Mouse (Mus musculus): Measurements from ENCODE around the gene Tial1. TPM values are rescaled to one million over a fixed set of nuclear protein-coding genes. Genes with fewer than 3 reads are reported as not detected.

The Tial1 gene
- total and polyA plus RNA-seq, 2 experiments: 18.7 to 32.1 TPM

- Histone ChIP-seq H3K27me3 (ENCODE audit: control insufficient read depth, insufficient read depth, low read length) (no peaks in the 10 kb centered on the region), H3K4me1 (ENCODE audit: control insufficient read depth, insufficient read depth, low read length) (peaks cover 6% of the 10 kb centered on the region; the same call in 1 of the 2 replicates), H3K9ac (ENCODE audit: low read depth, low read length) (no peak overlapping the region), H3K36me3 (ENCODE audit: control insufficient read depth, insufficient read depth, low read length) (no peaks in the 10 kb centered on the region), H3K4me3 (ENCODE audit: insufficient read depth, low read depth, low read length) (no peak overlapping the region), H3K27ac (replicated peaks; ENCODE audit: insufficient read depth, low read depth, low read length) (no peak overlapping the region), H3K79me2 (ENCODE audit: control insufficient read depth, insufficient read depth, low read length) (peaks cover 4% of the 10 kb centered on the region; the same call in 1 of the 2 replicates)
- WGBS: 71% methylated on average over 5 of the region's 5 CpGs
- DNase-seq (ENCODE audit: extremely low read depth, low read depth, low spot score): no peak
- no peak for TF ChIP-seq CTCF (IDR thresholded peaks at IDR 0.05; ENCODE audit: low read depth, low read length)
- no peak for TF ChIP-seq POLR2A (IDR thresholded peaks at IDR 0.05; ENCODE audit: extremely low read depth, insufficient read depth, low read length)
These were observed 889 bp upstream of the Tial1 start for GRCm38 (mm10) chr7:128462406-128462805.

- Histone ChIP-seq H3K27ac (replicated peaks; ENCODE audit: insufficient read depth, low read depth, low read length) (peak overlapping the region; percentile 86), H3K79me2 (ENCODE audit: control insufficient read depth, insufficient read depth, low read length) (peaks cover 4% of the 10 kb centered on the region; the same call in 1 of the 2 replicates), H3K27me3 (ENCODE audit: control insufficient read depth, insufficient read depth, low read length) (no peaks in the 10 kb centered on the region), H3K4me3 (ENCODE audit: insufficient read depth, low read depth, low read length) (peak overlapping the region; percentile 90), H3K9ac (ENCODE audit: low read depth, low read length) (peak overlapping the region; percentile 92), H3K4me1 (ENCODE audit: control insufficient read depth, insufficient read depth, low read length) (peaks cover 6% of the 10 kb centered on the region; the same call in 1 of the 2 replicates), H3K36me3 (ENCODE audit: control insufficient read depth, insufficient read depth, low read length) (no peaks in the 10 kb centered on the region)
- DNase-seq (ENCODE audit: extremely low read depth, low read depth, low spot score): no peak
- no peak for TF ChIP-seq CTCF (IDR thresholded peaks at IDR 0.05; ENCODE audit: low read depth, low read length)
- TF ChIP-seq POLR2A (IDR thresholded peaks at IDR 0.05; ENCODE audit: extremely low read depth, insufficient read depth, low read length): no peak
- 0% methylated on average over 22 of the region's 23 CpGs for WGBS
These were observed 670 bp downstream of the Tial1 start for GRCm38 (mm10) chr7:128460865-128461228.

DNA sequence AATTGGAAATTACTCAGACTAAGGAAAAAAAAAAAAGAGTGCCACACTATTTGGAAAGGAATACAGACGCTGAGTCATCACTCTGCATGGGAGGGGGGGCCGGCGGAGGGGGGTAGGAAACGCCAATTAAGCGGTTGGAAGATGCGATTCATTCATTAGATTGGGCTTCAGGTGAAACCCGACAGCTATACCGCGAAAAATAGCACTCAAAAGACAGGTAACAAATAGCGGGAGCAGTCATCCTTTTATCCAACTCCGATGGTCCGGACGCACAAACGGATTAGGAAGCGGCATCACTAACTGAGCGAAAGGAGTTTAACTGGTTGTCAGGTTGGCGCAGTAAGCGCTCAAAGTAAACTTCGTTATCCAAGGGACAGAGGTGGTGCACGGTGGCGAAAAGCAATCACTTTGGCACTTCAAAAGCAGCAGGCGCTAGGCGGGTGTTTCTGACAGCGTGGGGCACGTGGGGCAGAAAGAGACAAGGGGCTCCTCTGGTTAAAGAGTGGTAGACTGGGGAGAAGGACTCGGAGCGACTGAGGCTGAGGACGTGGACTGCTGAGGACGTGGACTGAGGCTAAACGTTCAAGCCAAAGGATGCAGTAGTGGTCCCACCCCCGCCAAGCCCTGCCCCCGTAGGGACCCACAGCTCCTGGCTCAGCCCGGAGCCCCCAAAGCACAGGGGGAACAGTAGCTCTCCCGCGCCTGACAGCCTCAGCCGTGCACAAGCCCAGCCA is 1.2 kb downstream of the Tial1 start:
- Histone ChIP-seq H3K36me3 (ENCODE audit: control insufficient read depth, insufficient read depth, low read length) (no peaks in the 10 kb centered on the region), H3K9ac (ENCODE audit: low read depth, low read length) (peak overlapping the region; percentile 92), H3K27ac (replicated peaks; ENCODE audit: insufficient read depth, low read depth, low read length) (peak overlapping the region; percentile 86), H3K79me2 (ENCODE audit: control insufficient read depth, insufficient read depth, low read length) (peaks cover 4% of the 10 kb centered on the region; the same call in 1 of the 2 replicates), H3K27me3 (ENCODE audit: control insufficient read depth, insufficient read depth, low read length) (no peaks in the 10 kb centered on the region), H3K4me3 (ENCODE audit: insufficient read depth, low read depth, low read length) (peak overlapping the region; percentile 90), H3K4me1 (ENCODE audit: control insufficient read depth, insufficient read depth, low read length) (peaks cover 6% of the 10 kb centered on the region; the same call in 1 of the 2 replicates)
- TF ChIP-seq POLR2A (IDR thresholded peaks at IDR 0.05; ENCODE audit: extremely low read depth, insufficient read depth, low read length) (no peak), CTCF (IDR thresholded peaks at IDR 0.05; ENCODE audit: low read depth, low read length) (no peak)
- DNase-seq (ENCODE audit: extremely low read depth, low read depth, low spot score): peak; percentile 65
- WGBS: under 1% methylated on average over 36 of the region's 36 CpGs

DNA sequence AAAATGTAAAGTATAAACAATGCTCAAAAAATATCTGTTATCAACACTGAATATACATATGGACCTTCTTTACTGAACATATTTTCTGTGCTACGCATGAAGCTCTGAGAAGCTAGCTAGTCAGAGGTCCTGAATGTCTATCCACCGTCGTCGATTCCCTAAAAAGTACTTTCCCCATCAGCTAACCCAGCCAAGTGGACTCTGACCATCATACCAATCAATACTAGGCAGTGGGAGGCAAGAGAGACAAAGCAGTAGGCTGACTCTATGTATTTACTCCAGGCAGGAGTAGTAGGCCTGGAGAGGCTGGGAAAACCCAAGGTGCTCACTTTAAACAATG is 1.8 kb downstream of the Tial1 start:
- no peak for TF ChIP-seq CTCF (IDR thresholded peaks at IDR 0.05; ENCODE audit: low read depth, low read length)
- TF ChIP-seq POLR2A (IDR thresholded peaks at IDR 0.05; ENCODE audit: extremely low read depth, insufficient read depth, low read length): no peak
- peaks cover 6% of the 10 kb centered on the region; the same call in 1 of the 2 replicates for H3K4me1 ChIP-seq (ENCODE audit: control insufficient read depth, insufficient read depth, low read length)
- H3K9ac ChIP-seq (ENCODE audit: low read depth, low read length): no peak overlapping the region
- no peaks in the 10 kb centered on the region for H3K27me3 ChIP-seq (ENCODE audit: control insufficient read depth, insufficient read depth, low read length)
- 7% methylated on average over 4 of the region's 4 CpGs for WGBS
- peaks cover 4% of the 10 kb centered on the region; the same call in 1 of the 2 replicates for H3K79me2 ChIP-seq (ENCODE audit: control insufficient read depth, insufficient read depth, low read length)
- H3K27ac ChIP-seq (replicated peaks; ENCODE audit: insufficient read depth, low read depth, low read length): peak overlapping the region; percentile 86; the same call in 1 of the 2 replicates
- peak; percentile 95 for DNase-seq (ENCODE audit: extremely low read depth, low read depth, low spot score)
- H3K4me3 ChIP-seq (ENCODE audit: insufficient read depth, low read depth, low read length): peak overlapping the region; percentile 20; the same call in 1 of the 2 replicates
- H3K36me3 ChIP-seq (ENCODE audit: control insufficient read depth, insufficient read depth, low read length): peaks cover 1% of the 10 kb centered on the region; the same call in 1 of the 2 replicates

DNA sequence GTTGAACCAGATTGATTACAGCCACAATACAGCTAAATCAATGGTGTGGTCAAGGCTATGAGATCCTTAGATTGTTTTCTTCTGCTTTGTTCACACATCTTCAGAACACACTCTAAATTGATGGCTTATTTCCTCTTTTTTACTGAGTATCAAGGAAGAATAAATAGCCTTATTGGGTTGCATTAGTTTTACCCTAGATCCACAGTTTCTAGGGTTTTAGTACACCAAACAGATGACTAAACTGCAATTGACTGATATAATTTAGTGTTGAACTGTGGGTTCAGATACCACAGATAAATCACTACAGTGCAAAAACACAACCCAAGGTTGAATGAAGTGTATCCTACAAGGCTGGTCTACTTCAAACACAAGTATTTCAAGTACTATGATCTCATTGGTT is 3.5 kb downstream of the Tial1 start:
- H3K36me3 ChIP-seq (ENCODE audit: control insufficient read depth, insufficient read depth, low read length): peaks cover 15% of the 10 kb centered on the region
- H3K27ac ChIP-seq (replicated peaks; ENCODE audit: insufficient read depth, low read depth, low read length): no peak overlapping the region
- no peaks in the 10 kb centered on the region for H3K27me3 ChIP-seq (ENCODE audit: control insufficient read depth, insufficient read depth, low read length)
- TF ChIP-seq POLR2A (IDR thresholded peaks at IDR 0.05; ENCODE audit: extremely low read depth, insufficient read depth, low read length): no peak
- no peak for TF ChIP-seq CTCF (IDR thresholded peaks at IDR 0.05; ENCODE audit: low read depth, low read length)
- no peak overlapping the region for H3K4me3 ChIP-seq (ENCODE audit: insufficient read depth, low read depth, low read length)
- DNase-seq (ENCODE audit: extremely low read depth, low read depth, low spot score): no peak
- no peak overlapping the region for H3K9ac ChIP-seq (ENCODE audit: low read depth, low read length)
- peaks cover 6% of the 10 kb centered on the region; the same call in 1 of the 2 replicates for H3K4me1 ChIP-seq (ENCODE audit: control insufficient read depth, insufficient read depth, low read length)
- peaks cover 4% of the 10 kb centered on the region; the same call in 1 of the 2 replicates for H3K79me2 ChIP-seq (ENCODE audit: control insufficient read depth, insufficient read depth, low read length)

GRCm38 (mm10) chr7:128452731-128453130 is 8.8 kb downstream of the Tial1 start:
- Histone ChIP-seq H3K79me2 (ENCODE audit: control insufficient read depth, insufficient read depth, low read length) (no peaks in the 10 kb centered on the region; the same call in 1 of the 2 replicates), H3K9ac (ENCODE audit: low read depth, low read length) (no peak overlapping the region), H3K4me1 (ENCODE audit: control insufficient read depth, insufficient read depth, low read length) (peaks cover under 1% of the 10 kb centered on the region; the same call in 1 of the 2 replicates), H3K27me3 (ENCODE audit: control insufficient read depth, insufficient read depth, low read length) (no peaks in the 10 kb centered on the region), H3K36me3 (ENCODE audit: control insufficient read depth, insufficient read depth, low read length) (peaks cover 42% of the 10 kb centered on the region), H3K27ac (replicated peaks; ENCODE audit: insufficient read depth, low read depth, low read length) (no peak overlapping the region), H3K4me3 (ENCODE audit: insufficient read depth, low read depth, low read length) (no peak overlapping the region)
- no peak for TF ChIP-seq POLR2A (IDR thresholded peaks at IDR 0.05; ENCODE audit: extremely low read depth, insufficient read depth, low read length)
- TF ChIP-seq CTCF (IDR thresholded peaks at IDR 0.05; ENCODE audit: low read depth, low read length): no peak
- WGBS: 95% methylated on average over 1 of the region's 1 CpGs
- no peak for DNase-seq (ENCODE audit: extremely low read depth, low read depth, low spot score)

Data from liver, adult 2 months (tissue).